In the genomic region with DNA sequence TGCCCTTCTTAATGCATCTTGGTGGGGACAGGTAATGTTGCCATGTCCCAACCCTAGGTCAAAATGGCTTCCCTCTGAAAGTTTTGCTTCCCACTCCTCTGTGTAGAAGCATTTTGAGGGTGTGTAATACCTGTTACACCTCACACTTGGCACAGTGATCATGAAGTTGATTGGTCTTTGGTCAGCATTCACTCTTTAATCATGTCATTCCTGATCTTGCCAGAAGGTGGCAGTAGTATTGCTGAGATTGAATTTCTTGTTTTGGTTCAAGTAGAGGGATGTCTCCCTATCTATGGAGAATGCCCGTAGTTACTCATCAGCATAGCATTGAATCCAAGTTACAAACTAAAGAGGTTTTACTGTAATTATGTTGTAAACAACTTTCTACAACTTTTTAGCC, we compare ENCODE assay signal across 8 mouse cellular contexts.
DNase-seq lines count a peak whose midpoint lies in the region; ATAC-seq lines count a peak whose summit lies in the region.

No protein-coding gene starts in this region.

- H3K27ac ChIP-seq in hindbrain, embryonic 13.5 days = no peak overlapping the region
- H3K27ac ChIP-seq in hindbrain, embryonic 12.5 days = no peak overlapping the region

- no peaks in the 10 kb centered on the region for H3K36me3 ChIP-seq in hindbrain, embryonic 13.5 days
- H3K36me3 ChIP-seq in hindbrain, embryonic 12.5 days = no peaks in the 10 kb centered on the region

- ATAC-seq in hindbrain, embryonic 13.5 days (ENCODE audit: low FRiP score) = peak; percentile 62; the same call in 1 of the 2 replicates
- ATAC-seq in hindbrain, embryonic 12.5 days (ENCODE audit: low FRiP score) = no peak

- H3K9me3 ChIP-seq in hindbrain, embryonic 13.5 days = no peaks in the 10 kb centered on the region
- no peaks in the 10 kb centered on the region for H3K9me3 ChIP-seq in hindbrain, embryonic 12.5 days (replicated peaks)

- 19% methylated on average over 1 of the region's 1 CpGs for WGBS in hindbrain, embryonic 13.5 days
- 28% methylated on average over 1 of the region's 1 CpGs for WGBS in hindbrain, embryonic 12.5 days
- 0% methylated on average over 1 of the region's 1 CpGs for WGBS in large intestine, adult 2 months

- no peak overlapping the region for H3K4me3 ChIP-seq in hindbrain, embryonic 13.5 days
- H3K4me3 ChIP-seq in hindbrain, embryonic 12.5 days = no peak overlapping the region

- H3K27me3 ChIP-seq in hindbrain, embryonic 13.5 days = no peaks in the 10 kb centered on the region
- no peaks in the 10 kb centered on the region for H3K27me3 ChIP-seq in hindbrain, embryonic 12.5 days

- DNase-seq in urinary bladder, postnatal 25 days (ENCODE audit: low spot score) = peak; percentile 25
- no peak for DNase-seq in urinary bladder, postnatal 4 days (ENCODE audit: low spot score in 2 of 2)
- peak; percentile 76 for DNase-seq in embryo, embryonic 10 days (ENCODE audit: low spot score)
- peak; percentile 29 for DNase-seq in large intestine, adult 2 months (ENCODE audit: low read depth, low spot score)
- peak; percentile 1 to 2 for DNase-seq in natural killer cell, adult 2 months (ENCODE audit: low spot score in 2 of 2)
- no peak for DNase-seq in thymus, postnatal 25 days

- H3K4me2 ChIP-seq in hindbrain, embryonic 13.5 days = no peak overlapping the region
- H3K4me2 ChIP-seq in hindbrain, embryonic 12.5 days (replicated peaks) = no peak overlapping the region

- no peaks in the 10 kb centered on the region for H3K4me1 ChIP-seq in hindbrain, embryonic 13.5 days (replicated peaks)
- no peaks in the 10 kb centered on the region for H3K4me1 ChIP-seq in hindbrain, embryonic 12.5 days

- no peak overlapping the region for H3K9ac ChIP-seq in hindbrain, embryonic 13.5 days
- no peak overlapping the region for H3K9ac ChIP-seq in hindbrain, embryonic 12.5 days

Comparison
In these comparisons a context has a peak if more than half of its experiments do, and no peak if none do; other contexts are left out.
1. DNase-seq: peak in urinary bladder, postnatal 25 days (single experiment), embryo, embryonic 10 days (single experiment), large intestine, adult 2 months (single experiment) and natural killer cell, adult 2 months (2 of 2); none in urinary bladder, postnatal 4 days (0 of 2) and thymus, postnatal 25 days (single experiment).